Mouse (Mus musculus) CH12.LX (cell line): ENCODE measurements at regions not wholly inside any gene's neighbourhood (a gene's known extent, or its start where the extent isn't known, plus 50 kb on each side); places are given as distances from the start of the nearest gene placed in this dataset.

Experiments
- CHD1 ChIP-seq: IDR thresholded peaks from 2 replicates; pipeline ENCODE4 v1.6.1; 2012; ENCODE audit warnings: low read depth, low read length, improper control_type of control experiment, inconsistent platforms
- CTCF ChIP-seq, 2 experiments: IDR thresholded peaks in 1 of 2; conservative IDR thresholded peaks in 1 of 2; 2 replicates each; pipeline ENCODE4 v1.5.1; 2011 to 2012; ENCODE audit warnings: low read depth in 2 of 2, low read length in 2 of 2, improper control_type of control experiment in 1 of 2, inconsistent platforms in 1 of 2, mild to moderate bottlenecking in 1 of 2, moderate library complexity in 1 of 2
- E2F4 ChIP-seq: IDR thresholded peaks from 2 replicates; pipeline ENCODE4 v1.6.1; 2011; ENCODE audit warnings: low read depth, low read length, improper control_type of control experiment; ENCODE audit not compliant: insufficient replicate concordance
- ELF1 ChIP-seq: IDR thresholded peaks from 2 replicates; pipeline ENCODE4 v1.6.1; 2014; ENCODE audit warnings: low read depth, mild to moderate bottlenecking, inconsistent platforms, low read length, improper control_type of control experiment
- GABPA ChIP-seq: IDR thresholded peaks from 2 replicates; pipeline ENCODE4 v1.6.1; 2012; ENCODE audit warnings: low read depth, low read length, improper control_type of control experiment, inconsistent platforms; ENCODE audit not compliant: insufficient replicate concordance
- KAT2A ChIP-seq: IDR thresholded peaks from 2 replicates; pipeline ENCODE4 v1.6.1; 2012; ENCODE audit warnings: low read length, improper control_type of control experiment, inconsistent platforms; ENCODE audit not compliant: insufficient replicate concordance
- MAFK ChIP-seq: IDR thresholded peaks from 2 replicates; pipeline ENCODE4 v1.6.1; 2011; ENCODE audit warnings: low read length, improper control_type of control experiment; ENCODE audit not compliant: insufficient replicate concordance
- MAX ChIP-seq: IDR thresholded peaks from 2 replicates; pipeline ENCODE4 v1.6.1; 2011; ENCODE audit warnings: low read length, improper control_type of control experiment
- MAZ ChIP-seq: IDR thresholded peaks from 2 replicates; pipeline ENCODE4 v1.6.1; 2012; ENCODE audit warnings: low read depth, mild to moderate bottlenecking, inconsistent platforms, low read length, improper control_type of control experiment, moderate library complexity
- MEF2A ChIP-seq: IDR thresholded peaks from 2 replicates; pipeline ENCODE4 v1.6.1; 2014; ENCODE audit warnings: low read depth, mild to moderate bottlenecking, inconsistent platforms, low read length, improper control_type of control experiment, borderline replicate concordance
- NRF1 ChIP-seq: IDR thresholded peaks from 2 replicates; pipeline ENCODE4 v1.6.1; 2014; ENCODE audit warnings: low read depth, mild to moderate bottlenecking, inconsistent platforms, low read length, improper control_type of control experiment, moderate library complexity
- POLR2A ChIP-seq: IDR thresholded peaks from 2 replicates; pipeline ENCODE4 v1.6.1; 2011; ENCODE audit warnings: low read depth, mild to moderate bottlenecking, improper control_type of control experiment, low read length
- SMC3 ChIP-seq: IDR thresholded peaks from 2 replicates; pipeline ENCODE4 v1.6.1; 2011; ENCODE audit warnings: low read depth, low read length, improper control_type of control experiment
- ZKSCAN1 ChIP-seq: IDR thresholded peaks from 2 replicates; pipeline ENCODE4 v1.6.1; 2012; ENCODE audit warnings: low read depth, inconsistent platforms, low read length, improper control_type of control experiment, borderline replicate concordance

- TF ChIP-seq POLR2A, result no peak
- no peak for TF ChIP-seq CTCF (conservative IDR thresholded peaks at IDR 0.05 in 1 of 2, IDR thresholded peaks at IDR 0.05 in 1 of 2; ENCODE audit: low read depth in 2 of 2, low read length in 2 of 2)
- no peak for TF ChIP-seq NRF1
- TF ChIP-seq SMC3, result no peak
- no peak for TF ChIP-seq ELF1
- TF ChIP-seq CHD1, result no peak
- no peak for TF ChIP-seq MAX
- TF ChIP-seq MAFK, result no peak
- TF ChIP-seq MAZ, result no peak
- no peak for TF ChIP-seq E2F4
- TF ChIP-seq GABPA, result no peak
- TF ChIP-seq ZKSCAN1, result no peak
- TF ChIP-seq MEF2A, result no peak
- no peak for TF ChIP-seq KAT2A
Observed at GRCm38 (mm10) chr11:7424082-7424471, 210.4 kb upstream of the Igfbp3 start.
